Mouse (Mus musculus): ENCODE measurements around the gene Mbtps2.
A peak's percentile ranks its signal among the peaks of the same experiment; 100 is the strongest.

Gene Mbtps2

DNA sequence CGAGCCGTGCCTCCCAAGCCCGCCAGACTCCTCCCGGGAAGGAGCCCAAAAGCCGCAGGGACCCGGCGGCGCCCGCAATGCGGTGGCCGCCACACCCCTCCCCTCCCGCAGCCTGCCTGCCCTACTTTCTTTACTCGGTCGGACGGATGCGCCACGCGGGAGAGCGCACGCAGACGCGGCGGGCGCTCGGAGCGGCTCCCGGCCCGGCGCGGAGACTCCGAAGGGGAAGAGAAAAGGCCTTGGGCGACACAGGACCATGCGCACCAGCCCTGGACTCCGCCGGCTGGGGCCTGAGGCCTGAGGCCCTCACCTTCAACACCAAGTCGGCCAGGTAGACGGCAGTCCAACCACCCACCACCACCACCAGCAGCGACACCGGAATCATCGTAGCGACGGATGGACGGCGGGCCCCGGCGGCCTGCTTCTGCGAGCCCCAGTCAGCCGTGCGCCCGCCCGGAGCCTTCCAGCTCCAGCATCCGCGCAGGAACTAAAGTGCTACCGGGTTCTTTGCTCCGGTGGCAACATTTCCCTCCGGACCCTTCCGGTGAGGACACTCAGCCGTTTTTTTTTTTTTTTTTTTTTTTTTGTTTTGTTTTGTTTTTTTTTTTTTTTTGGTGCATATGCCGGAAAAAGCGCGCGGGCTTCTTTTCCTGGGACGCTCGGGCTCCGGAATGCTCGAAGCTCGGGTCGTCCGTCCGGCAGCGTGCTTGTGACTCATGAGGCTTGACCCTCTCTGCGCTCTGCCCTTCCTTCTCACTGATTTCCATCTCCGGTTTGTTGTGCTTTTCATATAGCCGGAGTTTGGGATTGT is at the start of gene Mbtps2:
TSS of gene Mbtps2 (minus strand) at position 530 of the 811 bp plus-strand sequence.
- peak; percentile 69 for DNase-seq (ENCODE audit: low spot score)

DNA sequence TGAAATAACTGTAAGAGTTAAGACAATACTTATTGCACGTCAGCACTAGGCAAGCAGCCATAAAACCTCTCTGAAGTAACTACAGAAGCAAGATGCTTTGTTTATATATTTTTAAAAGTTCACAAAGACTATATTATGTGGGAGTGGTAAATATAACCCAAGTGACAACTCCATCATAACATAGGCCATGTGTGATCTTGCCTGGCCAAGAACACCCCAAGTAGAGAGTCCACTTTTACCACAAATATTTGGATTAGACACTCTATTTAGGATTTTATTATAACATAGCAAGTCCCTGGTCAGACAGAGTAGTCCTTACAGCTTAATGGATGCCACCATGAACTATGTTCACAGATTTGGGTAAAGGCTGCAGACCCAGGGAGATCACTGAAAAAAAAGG is 47.9 kb upstream of the Mbtps2 start:
- DNase-seq (ENCODE audit: low spot score): no peak

DNA sequence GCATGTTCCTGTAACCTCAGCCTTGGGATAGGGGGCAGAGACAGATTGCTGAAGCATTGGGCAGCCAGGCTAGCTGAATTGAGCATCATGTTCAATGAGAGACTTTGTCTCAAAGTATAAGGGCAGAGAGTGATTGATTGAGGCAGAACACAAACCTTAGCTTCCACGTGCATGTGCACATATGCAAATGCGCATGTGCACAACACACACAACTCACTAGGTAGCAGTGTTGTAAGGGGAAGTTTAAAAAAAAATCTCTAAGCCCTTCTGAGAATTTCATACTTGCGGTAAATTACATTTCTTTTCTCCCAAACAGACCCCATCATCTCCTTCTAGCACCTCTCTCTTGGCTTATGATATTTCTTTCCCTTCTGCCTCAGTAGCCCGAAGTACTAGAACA is 46.2 kb upstream of the Mbtps2 start:
- no peak for DNase-seq (ENCODE audit: low spot score)

DNA sequence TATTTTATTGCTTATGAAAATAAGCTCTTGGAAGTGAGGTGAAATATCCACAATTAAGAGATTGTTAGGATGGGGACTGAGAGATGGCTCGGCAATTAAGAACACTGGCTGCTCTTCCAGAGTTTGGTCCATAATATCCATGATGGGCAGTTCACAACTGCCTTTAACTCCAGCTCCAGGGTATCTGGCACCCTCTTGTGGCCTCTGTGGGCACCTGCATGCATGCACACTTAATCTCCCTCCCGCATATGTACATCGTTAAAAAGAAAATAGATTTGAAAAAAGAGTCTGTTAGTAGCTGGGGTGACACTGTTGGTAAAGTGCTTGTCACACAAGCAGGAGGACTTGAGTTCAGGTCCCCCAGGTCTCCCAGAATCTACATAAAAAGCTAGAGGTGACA is 45.8 kb upstream of the Mbtps2 start:
- DNase-seq (ENCODE audit: low spot score): no peak

DNA sequence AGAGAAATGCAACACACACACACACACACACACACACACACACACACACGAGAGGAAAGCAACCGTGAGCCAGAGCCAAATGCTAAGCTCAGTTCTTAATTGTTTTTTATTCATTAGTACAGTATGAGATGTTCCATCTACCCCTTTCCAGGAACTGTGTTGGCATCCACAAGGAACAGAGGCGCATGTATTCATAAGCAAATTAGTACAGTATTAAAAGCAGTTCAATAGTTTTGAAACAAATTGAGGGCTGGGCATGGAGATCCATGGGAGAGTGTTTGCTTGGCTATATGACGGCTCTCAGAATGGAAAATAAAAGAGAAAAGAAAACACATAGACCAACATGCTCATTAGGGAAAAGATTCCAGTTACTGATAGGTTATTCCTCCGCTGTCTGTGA is 44.3 kb upstream of the Mbtps2 start:
- no peak for DNase-seq (ENCODE audit: low spot score)

DNA sequence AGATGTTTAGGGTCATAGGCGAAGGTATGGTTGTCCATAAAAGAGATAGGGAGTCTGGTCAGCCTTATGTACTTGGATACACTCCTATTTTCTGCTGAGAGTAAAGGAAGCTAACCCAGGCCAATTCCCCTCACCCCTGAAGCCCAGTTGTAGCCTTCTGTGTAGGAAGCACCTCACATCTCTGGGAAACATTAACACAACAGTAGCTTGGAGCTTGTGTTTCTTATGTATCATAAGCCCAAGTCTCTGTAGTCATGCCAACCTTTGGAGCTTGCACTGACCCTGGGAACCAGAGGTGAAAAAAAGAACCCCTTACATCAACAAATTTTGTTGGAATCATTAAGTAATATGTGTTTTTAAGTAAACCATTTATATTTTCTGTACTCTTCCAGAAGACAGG is 38.7 kb upstream of the Mbtps2 start:
- DNase-seq (ENCODE audit: low spot score): no peak

DNA sequence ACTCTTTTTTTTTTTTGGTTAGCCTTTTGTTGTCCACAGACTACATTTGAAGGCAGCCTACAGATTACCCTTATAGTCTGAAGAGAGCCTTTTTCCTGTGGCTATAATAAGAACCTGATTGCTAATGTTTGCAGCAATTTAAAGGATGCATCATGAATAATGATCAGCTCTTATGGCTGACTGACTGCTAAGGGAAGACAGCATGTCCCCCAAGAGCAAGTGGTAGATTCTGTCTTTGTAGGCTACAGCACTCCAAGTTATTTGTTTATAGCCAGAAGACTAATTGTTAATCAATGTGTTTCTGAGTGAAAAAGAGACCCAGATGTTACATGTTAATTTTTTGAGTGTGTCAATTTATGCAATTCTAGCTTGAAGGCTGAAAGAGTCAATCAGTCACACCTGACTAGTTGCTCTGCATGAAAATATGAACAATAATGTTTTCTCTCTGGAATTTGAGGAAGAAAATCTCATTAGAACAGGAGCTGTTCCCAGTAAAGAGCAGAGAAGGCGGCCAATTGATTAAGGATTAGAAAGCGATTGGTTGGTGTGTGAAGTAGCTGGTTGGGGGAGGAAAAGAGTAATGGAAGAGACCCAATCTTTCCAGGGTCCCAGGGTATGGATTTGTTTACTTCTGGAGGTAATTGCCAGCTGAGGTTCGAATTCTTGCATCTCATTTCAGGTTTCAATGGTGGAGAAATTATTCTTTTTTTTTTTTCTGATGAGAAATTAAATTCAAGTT is 35.3 kb upstream of the Mbtps2 start:
- no peak for DNase-seq (ENCODE audit: low spot score)

DNA sequence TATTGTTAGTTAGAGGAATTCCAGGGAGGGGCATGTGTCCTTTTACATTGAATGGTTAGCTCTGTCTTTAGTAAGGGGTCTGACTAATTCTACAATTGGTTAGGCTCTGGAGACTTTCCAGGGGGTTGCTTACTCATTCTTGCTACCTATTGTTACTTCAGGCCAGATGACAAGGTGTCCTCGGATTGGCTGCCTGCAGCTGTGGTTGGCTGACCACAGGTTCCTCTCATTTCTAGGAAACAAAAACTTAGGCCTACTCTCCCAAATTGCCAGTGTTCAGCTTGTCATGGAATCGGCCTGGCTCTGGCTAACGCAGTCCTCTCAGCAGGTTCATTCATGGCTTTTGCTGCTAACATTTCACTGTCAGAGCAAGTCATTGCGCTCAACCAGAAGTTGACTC is 31.8 kb upstream of the Mbtps2 start:
- DNase-seq (ENCODE audit: low spot score): no peak

DNA sequence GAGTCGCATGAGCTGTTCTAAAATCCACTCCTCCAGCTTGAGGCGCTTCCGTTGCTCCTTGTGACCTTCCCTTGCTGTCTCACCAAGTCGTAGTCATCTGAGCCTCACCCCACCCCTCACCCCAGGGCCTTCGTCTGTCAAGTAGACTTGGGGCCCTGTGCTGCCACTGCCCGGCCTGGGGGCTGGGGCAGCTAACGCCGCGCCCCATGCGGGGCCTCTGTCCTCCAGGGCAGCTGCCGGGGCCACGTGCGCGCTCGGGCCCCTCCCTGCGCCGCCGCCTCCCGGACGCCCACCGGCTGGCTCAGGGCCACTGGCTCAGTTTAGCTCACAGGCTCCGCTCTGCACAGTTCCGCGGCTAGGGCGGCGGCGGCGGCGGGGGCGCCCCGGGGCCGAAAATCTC is 14.4 kb upstream of the Mbtps2 start:
- peak; percentile 4 for DNase-seq (ENCODE audit: low spot score)

DNA sequence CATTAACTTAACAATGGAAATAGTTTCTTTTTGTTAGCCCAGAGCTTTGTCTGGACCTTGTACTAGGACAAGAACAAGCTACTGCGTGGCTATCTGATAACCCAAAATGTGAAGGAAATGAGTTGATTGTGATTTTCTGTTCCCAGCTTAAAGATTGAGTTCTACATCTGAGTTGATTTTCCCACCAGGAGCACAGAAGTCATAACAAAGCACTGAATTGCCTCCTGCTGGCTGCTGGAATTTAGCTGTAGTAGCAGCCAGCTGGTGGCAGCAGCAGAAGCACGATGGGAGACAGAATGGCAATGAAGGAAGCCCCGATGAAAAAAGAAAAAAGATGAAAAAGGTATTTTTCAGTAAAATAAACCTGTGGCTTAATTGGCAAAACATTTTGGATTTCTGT is 2.9 kb upstream of the Mbtps2 start:
- DNase-seq (ENCODE audit: low spot score): no peak

DNA sequence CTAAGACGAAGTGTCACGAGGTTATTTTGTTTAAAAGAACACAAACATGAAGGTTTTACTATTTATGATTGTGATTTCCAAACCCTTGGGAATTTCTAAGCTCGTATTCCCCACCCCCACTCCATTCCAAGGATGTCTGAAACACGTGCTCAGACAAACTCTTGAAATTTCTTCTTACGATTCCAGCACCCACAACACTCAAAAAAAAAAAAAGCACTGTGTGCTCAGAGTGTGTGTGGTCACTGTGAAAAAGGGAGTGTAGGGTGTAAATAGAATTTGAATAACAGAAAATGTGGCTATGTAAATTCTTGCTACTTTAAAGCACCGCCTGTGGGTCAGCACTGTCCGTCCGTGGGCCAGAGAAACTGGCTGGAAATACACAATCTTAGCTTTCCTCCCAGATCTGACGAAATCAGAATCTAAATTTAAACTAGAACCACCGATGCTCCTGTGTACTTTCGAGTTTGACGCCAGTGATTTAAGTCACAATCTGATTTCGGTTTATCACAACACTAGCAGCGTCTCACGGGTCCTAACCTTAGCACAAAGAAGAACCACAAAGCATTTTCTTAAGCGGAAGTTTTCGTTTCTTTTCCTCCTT is 830 bp downstream of the Mbtps2 start:
- no peak for DNase-seq (ENCODE audit: low spot score)

DNA sequence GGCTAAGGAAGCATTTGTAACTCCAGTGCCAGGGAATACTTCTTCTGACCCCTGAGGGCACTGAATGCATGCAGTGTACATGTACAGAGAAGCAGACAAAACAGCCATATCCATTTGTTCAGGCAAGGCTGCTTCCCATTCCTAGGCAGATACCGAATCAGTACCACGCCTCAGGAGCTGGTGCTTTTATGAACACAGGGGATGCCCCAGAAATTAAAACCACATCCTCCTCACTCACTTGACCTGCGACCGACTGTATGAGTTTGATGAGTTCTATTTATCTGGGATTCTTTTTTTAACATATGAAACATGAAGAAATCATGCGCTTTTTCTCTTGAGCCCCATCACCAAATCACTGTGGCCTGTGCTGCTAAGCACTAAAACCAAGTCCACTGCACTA is 1.7 kb downstream of the Mbtps2 start:
- no peak for DNase-seq (ENCODE audit: low spot score)

DNA sequence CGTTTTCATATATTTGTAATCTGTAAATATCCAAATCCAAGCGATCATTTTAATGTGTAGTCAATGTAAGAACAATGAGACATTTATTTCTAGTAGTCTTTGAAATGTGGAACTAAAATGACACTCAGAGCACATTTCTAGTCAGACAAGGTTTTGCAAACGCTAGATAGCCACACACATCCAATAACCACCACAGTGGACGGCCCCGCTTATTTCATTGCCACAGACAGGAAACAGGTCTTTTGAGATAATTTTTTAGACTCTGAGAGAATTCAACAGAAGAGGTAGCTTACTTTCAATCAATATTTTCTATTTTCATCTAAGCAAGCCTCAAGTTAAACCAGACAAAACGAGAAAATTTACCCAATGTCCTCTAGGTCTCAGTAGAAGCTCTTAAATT is 2.6 kb downstream of the Mbtps2 start:
- DNase-seq (ENCODE audit: low spot score): no peak

DNA sequence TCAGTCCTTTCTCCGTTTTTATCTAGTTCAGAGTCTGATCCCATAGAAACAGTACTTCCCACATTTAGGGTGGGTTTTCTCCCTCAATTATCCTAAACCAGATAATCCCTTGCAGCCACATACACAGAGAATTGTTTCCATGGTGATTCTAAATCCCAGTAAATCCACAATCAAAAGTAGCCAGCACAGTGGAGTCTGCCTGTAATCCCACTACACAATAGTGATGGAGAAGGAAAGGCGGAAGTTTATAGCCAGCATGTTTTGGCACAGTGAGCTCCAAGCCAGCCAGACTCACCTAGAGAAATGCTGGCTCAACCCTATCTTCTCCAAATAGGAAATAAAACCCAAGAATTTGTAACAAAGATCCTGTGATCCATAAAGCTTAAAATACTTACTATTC is 3.9 kb downstream of the Mbtps2 start:
- no peak for DNase-seq (ENCODE audit: low spot score)

DNA sequence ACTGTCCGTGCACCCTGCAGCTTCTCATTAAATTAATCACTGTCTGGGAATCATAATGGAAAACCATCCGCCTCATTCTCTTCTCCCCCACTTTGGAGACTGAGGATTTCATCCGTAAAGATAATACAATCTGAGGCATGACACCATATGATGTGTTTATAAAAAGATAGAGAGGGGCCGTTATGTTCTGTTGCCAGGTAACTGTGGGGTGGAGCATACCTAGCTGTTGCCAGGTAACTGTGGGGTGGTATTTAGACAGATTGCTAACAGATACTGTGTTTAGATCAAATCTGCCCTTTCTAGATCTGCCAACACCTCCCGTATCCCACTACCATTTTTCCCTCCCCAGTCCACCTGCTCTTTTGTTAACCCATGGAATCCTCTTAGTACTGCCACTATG is 11.5 kb downstream of the Mbtps2 start:
- no peak for DNase-seq (ENCODE audit: low spot score)

DNA sequence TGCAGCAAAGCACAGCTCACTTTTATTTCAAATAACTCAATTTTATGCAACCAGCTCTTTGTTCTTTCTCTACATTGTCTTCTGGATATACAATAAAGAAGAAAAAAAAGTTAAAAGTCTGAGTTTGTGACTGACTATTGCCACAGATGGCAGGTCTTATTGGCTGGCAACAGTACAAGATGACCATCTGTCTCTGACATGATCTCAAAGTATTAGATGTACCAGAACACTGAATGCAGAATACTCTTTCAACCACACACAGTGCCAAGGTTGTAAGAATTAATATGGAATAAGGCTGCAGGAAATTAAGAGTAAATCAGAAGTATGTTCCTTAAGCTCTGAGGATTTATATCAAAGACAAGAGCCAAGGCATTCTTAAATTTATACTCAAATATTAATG is 12.1 kb downstream of the Mbtps2 start:
- no peak for DNase-seq (ENCODE audit: low spot score)

DNA sequence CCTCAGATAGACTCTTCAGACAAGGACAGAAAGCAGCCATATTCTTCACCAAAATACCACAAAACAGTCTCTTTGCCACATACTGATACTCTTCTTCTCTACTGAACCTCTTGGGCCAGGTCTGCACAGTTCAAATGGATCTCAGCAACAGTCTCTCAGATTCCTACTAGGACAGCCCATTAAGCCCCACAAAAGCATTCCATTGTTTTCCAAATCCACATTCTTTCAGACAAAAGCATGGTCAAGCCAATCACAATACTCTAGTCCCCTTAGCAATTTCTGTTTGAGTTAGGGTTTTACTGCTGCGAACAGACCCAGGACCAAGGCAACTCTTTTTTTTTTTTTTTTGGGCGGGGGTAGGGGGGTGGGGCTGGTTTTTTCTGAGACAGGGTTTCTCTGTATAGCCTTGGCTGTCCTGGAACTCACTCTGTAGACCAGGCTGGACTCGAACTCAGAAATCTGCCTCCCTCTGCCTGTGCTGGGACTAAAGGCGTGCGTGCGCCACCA is 19.4 kb downstream of the Mbtps2 start:
- DNase-seq (ENCODE audit: low spot score): no peak

DNA sequence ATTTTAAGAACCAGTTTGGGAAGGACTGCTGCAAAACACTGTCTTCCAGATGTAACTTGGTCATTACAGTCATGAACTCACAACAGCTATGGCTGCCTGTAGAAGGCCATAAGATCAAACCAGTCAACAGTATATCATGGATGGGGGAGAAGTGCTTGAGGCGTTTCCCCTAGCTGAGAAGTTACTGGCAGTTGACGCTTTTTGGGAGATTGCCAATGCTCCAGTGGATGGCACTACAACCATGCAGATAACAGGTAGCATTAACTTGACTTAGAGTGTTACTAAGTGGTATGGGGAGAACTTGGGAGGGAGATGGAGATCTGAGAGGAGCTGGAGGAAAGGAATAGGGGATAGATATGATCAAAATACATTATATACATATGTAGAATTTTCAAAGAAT is 23.8 kb downstream of the Mbtps2 start:
- no peak for DNase-seq (ENCODE audit: low spot score)

DNA sequence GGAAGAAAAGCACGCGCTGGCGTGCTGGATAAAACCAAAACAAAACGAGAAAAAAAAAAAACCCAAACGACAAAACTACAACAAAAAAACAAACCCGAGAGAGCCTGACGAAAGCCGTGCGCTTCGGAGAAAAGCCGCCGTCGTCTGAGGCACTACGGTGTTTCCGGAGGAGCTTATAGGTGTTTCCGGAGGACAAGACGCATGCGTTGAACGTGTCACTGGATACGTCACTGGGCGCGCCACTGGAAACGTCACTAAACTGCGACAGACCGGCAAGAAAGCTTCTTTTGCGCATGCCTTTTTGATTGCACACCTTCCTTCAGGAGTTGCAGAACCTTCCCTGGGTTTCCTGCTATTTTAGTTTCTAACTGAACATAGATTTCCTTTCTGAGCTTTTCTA is 29.7 kb downstream of the Mbtps2 start, which contains the start of gene Yy2:
TSS of gene Yy2 (minus strand) at position 146 of the 400 bp plus-strand sequence.
- peak; percentile 90 for DNase-seq (ENCODE audit: low spot score)

DNA sequence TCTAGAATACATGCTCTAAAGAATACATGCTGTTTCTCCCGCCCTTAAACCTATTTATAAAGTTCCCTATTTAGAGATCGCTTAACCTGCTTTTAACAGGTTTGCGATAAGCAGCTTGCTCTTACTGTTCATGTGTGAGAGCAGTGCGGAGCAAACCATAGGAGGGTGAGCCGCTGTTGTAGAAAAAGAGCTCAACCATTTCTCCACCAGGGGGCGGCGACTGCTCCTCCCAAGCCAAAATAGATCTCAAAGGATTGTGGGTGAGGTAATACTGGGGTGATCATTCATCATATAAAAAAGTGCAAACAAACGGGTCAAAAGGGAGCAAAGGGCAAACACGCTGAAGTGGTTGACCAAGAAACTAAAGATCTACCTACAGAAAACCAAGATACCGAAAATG is 34.7 kb downstream of the Mbtps2 start:
- no peak for DNase-seq (ENCODE audit: low spot score)

DNA sequence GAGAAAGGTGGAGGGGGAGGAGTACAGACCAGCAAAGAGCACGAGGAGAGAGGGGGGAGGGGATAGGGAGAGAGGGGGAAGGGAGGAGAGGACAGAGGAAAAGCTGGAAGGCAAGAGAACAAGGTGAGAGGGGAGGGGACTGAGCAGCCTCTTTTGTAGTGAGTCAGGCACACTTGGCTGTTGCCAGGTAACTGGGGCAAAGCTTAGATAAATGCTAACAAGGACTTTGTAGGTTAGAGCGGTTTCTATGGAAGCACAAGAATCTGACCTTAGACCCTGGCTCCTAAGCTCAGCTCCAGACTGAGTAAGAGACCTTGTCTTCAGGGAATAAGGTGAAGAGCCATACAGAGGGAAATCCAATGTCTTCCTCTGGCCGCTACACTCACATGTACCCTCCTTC is 51.4 kb downstream of the Mbtps2 start:
- no peak for DNase-seq (ENCODE audit: low spot score)

DNA sequence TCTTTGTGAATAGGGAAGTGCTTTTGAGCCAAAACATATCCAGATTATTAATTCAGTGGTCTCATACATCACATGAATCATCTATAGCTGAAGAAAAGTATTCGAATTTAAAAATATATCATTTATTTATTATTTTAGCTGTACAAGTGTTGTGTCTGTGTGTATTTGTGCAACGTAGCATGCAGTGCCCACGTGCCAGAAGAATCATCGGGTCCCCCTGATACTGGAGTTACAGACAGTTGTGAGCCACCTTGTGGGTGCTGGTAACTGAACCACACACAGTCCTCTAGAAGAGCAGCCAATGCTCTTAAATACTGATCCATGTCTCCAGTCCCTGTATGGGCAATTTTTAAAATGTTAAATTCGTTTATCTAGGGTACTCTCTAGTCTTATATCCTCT is 92.1 kb downstream of the Mbtps2 start:
- DNase-seq (ENCODE audit: low spot score): no peak

DNA sequence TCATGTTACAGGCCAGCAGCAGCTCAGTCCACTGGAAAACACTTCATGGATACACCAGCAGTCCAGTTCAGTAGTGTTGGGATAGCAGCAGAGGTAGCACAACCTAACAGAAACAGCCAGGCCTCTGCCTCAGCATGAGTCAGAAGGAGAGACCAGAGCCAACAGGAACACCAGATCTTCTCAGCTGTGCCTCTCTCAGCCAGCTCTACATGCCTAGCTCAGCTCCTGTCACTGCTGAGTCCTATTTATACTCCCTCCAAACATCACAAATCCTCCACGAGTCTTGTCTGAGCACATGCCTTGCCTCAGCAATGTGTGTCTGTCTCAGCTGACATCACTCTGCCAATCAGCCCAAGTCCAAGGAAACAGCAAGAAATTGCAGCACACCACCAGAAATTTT is 94.0 kb downstream of the Mbtps2 start:
- no peak for DNase-seq (ENCODE audit: low spot score)

All from testis, postnatal 14 days (tissue).